Mouse (Mus musculus): ENCODE measurements at regions not wholly inside any gene's neighbourhood (a gene's known extent, or its start where the extent isn't known, plus 50 kb on each side); places are given as distances from the start of the nearest gene placed in this dataset.

- DNase-seq = no peak
Measured at GRCm38 (mm10) chr1:35805546-35805945, 262.7 kb upstream of the Hs6st1 start.

DNA sequence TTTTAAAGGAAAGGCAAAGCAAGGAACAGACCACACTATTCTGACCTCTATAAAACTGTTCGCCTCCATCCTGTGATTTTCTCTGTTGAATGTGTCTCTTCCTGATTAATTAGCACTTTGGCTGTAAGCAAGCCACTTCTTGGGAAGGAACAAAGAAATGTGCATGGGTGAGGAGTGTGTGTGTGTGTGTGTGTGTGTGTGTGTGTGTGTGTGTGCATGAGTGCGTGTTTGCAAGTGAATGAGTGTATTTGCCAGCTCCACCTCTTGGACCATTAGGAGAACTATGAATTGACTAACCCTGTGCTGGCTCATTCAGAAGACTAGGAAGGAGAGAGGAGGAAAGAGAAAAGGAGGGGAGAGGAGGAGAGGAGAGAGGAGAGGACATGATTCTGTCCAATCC lies 261.9 kb upstream of the Hs6st1 start:
- no peak for DNase-seq

- DNase-seq = no peak
Measured at GRCm38 (mm10) chr1:35806731-35807130, 261.5 kb upstream of the Hs6st1 start.

- no peak for DNase-seq
Measured at GRCm38 (mm10) chr1:35808894-35809293, 259.3 kb upstream of the Hs6st1 start.

DNA sequence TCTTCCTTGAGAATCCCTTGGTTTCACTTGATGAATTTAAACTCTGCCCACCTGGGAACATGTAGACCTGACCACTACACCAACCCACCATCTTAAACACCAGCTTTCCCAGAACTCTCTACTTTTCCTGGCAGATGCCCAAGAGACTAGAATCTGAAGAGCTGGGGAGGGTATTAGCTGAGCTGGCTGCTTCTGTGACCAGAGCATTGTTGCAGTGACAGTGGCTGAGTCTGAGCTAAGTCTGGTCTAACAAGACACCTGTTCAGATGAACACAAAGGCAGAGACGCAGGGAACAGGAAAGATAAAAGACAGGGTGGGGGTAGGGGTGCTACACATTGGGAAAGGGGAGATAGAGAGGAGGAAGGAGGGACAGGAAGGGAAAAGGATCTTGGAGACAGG lies 258.9 kb upstream of the Hs6st1 start:
- no peak for DNase-seq

GRCm38 (mm10) chr1:35810571-35811342 lies 257.4 kb upstream of the Hs6st1 start:
- no peak for DNase-seq

DNA sequence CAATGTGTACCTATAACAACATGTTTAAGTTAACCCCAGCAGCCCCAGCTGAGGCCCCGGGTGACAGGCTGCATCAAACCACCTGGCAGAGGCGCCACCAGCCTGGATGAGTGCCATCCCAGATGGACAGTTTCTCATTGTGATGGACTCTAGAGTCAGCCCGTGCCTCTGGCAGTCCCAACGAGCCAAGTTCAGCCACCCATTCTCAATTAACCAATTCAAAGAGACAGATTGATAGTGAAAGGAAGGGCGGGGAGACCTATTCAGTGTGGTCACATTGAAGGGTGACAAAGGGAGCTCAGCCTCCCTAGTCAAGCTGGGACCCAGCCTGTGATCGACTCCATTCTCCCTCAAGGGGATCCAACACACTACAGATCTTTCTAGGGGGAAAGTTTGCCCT lies 256.8 kb upstream of the Hs6st1 start:
- DNase-seq = no peak

DNA sequence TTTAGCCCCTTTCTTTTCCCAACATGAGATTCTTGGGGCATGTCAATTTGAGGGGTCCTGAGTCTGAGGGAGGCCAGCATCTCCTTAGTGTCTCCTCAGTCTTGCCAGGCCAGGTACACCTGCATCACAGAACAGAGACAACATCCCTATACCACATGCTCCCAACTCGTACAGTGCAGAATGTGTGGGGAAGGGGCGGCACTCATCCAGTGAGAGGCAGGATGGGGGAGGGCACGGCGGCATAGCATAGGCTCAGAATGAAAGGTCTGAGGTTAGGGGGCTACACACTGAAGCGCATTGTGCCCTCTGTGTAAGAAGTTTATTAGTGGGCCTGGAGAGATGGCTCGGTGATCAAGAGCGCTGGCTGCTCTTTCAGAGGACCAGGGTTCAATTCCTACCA lies 256.4 kb upstream of the Hs6st1 start:
- DNase-seq = no peak

GRCm38 (mm10) chr1:35813625-35814024 lies 254.6 kb upstream of the Hs6st1 start:
- no peak for DNase-seq

- DNase-seq = no peak
Measured at GRCm38 (mm10) chr1:35814207-35814606, 254.0 kb upstream of the Hs6st1 start.

GRCm38 (mm10) chr1:35814751-35815150 lies 253.4 kb upstream of the Hs6st1 start:
- DNase-seq = no peak

DNA sequence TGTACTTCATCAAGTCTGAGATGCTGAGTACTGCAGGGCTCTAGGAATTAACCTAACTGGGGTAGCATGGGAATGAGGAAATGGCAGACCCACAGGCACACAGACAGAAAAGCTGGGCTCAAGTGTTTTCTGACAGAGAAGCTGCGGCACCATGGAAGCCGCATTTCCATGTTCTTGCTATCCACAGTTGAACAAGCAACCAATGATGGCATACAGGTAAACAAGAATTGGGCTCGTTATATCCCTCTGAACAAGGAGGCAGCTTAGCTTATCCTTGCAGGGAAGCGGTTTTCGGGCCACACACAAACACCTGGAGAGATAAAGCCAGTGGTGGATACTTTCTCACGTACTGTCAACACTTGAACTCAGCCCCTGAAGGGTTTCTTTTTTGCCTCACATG lies 246.4 kb upstream of the Hs6st1 start:
- DNase-seq = no peak

DNA sequence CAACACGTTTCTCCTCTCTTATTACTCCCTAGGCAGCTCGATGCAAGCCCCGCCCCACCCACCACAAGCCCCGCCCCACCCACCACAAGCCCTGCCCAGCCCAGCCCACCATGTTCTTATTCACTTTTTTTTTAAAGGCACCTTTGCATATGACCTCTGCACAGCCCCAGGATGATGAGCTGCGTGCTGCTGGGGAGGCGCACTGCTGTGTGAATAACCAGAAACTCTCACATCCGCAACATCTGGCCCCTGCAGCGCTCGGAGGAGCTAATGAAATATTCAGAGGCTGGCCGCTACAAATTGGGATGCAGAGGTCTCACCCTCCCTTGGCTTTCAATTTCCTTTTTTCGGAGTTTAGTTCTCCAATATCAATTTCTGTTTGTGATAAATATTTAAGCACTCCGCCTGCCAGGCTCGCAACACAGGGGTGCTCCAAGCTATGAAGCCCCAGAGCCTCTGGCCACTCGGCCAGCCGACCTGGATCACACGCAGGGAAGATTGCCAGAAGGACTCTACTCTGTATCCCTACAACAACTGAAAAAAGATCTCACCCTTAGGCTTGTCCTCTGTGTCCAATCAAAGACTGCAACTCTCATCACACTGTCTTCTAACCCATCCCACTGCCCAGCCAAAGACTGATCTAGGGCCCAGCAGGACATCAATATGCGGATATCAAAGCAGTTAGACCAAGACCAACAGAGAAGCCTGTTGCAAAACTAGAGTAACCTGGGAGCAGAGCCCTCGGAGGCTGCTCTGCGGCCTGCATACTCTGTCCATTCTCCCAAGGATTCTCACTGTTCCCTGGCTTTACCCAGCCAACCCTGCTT lies 245.6 kb upstream of the Hs6st1 start:
- no peak for DNase-seq

DNA sequence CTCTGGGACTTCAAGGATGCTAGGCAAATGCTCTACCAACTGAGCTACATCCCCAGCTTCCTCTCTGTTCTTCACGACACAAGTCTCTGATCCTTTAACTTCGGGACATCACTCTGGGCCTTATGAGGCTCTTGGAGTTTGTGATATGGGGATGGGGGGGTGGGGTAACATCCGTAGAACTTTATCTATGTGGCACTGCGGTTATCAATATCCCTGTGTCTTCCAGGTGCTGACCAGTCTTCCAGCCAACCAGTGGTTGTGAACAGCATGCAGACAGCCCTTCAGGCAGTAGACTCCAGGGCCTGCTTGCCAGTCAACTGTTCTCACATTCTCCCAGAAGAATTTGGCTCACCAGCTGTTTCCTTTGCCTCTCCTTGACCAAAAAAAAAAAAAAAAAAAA lies 244.7 kb upstream of the Hs6st1 start:
- no peak for DNase-seq

DNA sequence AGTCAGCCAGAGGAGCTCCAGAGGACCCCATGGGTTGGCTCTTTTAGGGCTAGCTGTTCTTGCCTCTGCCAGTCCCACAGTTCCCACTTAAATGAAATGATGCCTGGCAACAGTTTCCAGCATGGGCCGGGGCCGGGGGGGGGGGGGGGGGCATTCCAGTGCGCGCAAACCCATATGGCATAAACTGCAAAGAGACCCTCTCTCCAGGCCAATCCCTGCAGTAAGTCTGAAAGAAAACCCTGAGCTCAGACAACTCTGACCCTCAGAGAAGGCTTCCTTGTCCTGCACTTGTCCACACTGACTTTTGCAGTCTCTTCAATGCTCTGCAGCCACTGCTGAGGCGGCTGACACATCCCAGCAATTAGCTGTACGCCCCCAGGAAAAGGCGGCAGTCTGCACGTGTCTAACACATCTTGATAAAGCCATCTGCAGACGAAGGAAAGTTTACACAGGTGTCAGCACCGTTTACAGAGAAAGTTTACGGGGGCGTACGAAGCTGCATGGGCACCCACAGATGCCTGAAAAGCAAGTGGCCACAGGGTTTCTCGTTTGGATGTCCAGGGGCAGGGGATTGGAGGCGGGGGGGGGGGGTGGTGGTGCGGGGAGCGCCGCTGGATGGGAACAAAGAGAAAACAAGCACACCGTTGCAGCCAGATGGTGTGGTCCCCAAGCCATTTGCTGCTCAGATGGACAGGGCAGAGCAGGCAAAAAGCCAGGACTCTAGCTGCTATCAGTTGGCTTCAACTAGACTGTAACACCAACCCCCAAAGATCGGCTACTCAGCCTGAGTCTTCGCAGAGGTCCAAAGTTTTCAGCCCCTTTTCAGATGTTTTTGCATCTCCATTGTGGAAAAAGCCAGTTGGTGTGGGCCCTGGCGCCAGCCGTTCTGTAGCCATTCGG lies 244.0 kb upstream of the Hs6st1 start:
- DNase-seq = peak; percentile 51

- peak; percentile 22 for DNase-seq
Measured at GRCm38 (mm10) chr1:35825531-35825966, 242.7 kb upstream of the Hs6st1 start.

DNA sequence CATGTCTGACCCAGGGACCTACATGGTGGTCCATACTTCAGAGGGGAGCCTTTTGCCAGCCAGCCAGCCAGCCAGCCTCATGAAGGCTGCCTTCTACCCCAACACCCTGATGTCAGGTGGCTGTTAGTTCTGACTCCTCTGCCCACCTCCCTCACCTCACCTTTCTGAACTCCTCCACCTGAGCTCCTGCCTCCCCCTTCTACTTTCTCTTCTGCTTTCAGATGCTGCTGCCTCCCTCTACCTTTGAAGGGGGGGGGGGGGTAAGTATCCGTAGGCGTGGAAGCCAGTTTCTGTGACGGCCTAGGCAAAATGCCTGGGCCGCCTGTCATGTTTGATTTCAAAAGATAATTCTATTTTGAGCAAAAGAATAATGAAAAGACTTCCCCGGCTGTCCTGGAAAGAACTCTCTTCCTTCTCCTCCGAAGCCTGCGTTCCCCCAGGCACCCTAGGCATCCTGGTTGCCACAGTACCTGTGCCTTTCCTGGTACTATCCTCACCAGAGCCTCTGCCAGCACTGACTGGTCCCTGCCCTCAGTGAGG lies 241.6 kb upstream of the Hs6st1 start:
- no peak for DNase-seq

- DNase-seq = no peak
Measured at GRCm38 (mm10) chr1:35827471-35827870, 240.7 kb upstream of the Hs6st1 start.

- DNase-seq = no peak
Measured at GRCm38 (mm10) chr1:35834180-35834579, 234.0 kb upstream of the Hs6st1 start.

- DNase-seq = no peak
Measured at GRCm38 (mm10) chr1:35836552-35836951, 231.6 kb upstream of the Hs6st1 start.

DNA sequence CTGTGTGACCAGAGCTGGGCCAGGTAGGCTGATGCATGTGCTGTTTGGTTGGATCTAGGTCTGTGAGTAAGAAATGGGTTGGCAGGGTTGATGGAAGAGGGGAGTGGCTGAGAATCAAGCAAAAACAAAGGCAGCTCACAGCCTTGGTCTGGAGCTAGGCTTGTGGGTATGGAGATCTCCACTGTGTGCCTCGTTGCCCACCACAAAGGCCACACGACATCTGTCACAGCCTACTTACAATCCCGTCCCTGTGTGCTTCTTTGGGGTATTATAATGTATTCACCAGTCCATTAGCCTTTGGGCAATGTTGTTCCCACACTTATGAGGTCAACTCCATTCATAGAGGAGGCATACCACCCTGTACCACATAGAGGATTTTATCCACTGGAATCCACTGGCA lies 229.6 kb upstream of the Hs6st1 start:
- DNase-seq = no peak

DNA sequence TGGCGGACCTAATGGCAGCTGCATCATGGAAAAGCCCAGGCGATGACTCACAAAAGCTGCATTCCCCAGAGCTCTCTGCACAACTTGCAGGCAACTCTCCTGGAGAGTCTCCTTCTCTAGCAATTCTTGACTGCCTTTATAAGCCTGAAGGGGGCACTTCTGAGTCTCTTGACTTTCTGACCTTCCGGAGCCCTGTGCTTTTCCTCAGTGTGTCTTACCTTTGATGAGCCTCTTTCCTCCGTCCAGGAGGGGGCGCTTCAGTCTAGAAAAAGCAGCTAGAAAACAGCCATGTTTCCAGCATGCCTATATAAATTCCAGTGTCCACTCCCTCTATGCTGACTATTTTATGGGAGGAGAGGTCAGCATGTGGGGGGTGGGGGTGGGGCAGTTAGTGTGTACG lies 228.8 kb upstream of the Hs6st1 start:
- peak; percentile 72 for DNase-seq

DNA sequence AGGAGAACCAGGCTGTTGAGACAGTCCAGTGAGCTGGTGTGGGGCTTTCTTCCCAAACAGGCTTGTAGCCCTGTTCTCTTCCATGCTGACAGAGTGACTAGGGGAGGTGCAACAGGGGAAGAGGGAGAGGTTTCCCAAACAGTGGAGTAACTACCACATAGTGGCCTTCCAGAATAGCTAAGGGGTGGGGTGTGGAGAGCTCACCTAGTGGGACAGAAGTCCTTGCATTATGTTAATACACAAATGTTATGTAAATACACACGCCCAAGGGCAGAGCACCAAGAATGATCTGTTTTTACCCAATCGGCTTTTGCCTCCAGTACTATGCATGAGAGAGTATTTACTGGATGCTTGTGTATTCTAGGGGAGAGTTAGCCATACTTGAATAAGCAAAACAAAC lies 226.6 kb upstream of the Hs6st1 start:
- DNase-seq = no peak

Measured in heart, postnatal 4 days (tissue).